Mouse (Mus musculus) kidney, adult 18-20 months (tissue): ENCODE measurements around the gene Gm15517.

Experiments used
- DNase-seq: peaks from one replicate; pipeline ENCODE4 v3.0.0; 2021

Gene Gm15517

DNA sequence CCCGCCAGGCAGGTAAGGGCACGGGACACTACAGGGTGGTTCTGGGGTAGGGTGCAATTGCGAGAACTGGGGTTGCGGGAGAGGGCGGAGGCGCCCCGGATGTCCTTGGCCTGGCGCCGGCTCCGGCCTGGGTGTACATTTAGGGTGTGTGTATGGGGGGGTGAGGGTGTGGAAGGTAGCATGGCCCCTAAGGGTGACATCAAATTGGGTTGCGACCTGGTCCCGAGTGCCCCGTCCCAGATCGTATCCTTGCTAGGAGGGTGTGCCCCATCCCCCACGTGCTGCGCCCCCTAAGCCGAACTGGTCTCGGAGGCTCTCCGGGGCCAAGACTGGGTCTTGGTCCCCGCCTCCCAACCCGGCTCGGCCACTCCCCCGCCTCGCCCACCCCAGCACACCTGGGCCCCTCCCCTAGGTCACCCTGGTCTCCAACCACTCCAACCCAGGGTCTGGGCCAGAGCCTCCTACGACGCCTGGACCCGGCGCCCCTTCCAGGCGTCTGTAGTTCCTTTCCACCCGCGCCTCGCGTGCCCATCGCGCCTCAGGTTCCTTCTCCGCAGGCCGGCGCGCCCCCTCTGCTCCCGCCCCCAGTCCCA is 49.1 kb downstream of the Gm15517 start:
- no peak for DNase-seq

DNA sequence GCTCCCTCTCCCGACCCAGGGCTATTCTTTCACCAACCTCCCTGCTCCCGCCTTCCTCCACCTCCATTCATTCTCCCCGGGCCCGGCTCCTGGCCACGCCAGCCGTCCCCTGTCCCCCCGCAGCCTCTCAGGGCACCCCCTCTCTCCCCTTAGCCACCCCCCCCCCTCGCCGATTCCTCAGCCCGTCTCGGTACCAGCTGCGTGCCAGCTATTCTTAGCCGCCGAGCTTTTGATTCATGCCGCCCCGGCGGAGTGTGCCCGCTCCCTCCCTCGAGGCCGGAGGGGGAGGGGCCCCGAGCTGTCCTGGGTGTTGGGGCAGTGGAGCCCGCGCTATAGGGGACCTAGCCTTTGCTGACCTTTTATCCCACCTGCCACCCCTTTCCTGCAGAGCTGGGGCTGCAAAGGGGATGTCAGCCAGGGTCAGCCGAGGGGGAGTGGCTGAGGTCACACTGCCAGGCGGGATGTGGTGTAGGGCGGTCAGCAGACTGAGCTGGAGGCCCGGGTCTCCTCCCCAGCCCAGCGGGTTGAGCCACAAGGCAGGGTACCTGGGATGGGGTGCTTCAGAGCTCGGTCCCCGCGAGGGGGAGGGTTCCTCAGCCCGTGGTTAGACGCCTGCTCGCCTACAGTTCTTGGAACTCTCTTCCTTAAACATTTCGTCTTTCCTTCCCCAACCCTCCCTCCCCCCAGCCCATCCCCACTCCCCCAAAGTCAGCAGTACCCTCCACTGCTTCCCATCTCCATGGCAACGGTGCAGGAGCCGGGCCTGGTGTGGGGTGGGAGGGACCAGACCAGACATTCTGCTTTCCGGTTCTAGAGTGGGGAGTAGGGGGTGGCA is 49.8 kb downstream of the Gm15517 start:
- peak; percentile 31 for DNase-seq
